Mouse (Mus musculus) left cerebral cortex, postnatal 4 days (tissue): Measurements from ENCODE around the gene Aig1. TPM values are rescaled to one million over a fixed set of nuclear protein-coding genes. Genes with fewer than 3 reads are reported as not detected.

Experiments
- DNase-seq: peaks from one replicate; pipeline ENCODE4 v3.0.0-alpha.2; 2022
- intact Hi-C: fragments of 180-260 bp; cut with DNase I; formaldehyde crosslinking; loops from one replicate; pipeline ENCODE4 v1.15.1; 2025
- total RNA-seq, 2 experiments: library from RNA; stranded (reverse); gene quantifications; 2 replicates each; pipeline ENCODE4 v1.2.3; 2021

Gene Aig1
- total RNA-seq, 2 experiments from 2014 or later = 62.3 to 66.2 TPM

GRCm38 (mm10) chr10:13788057-13788456 is 80.7 kb downstream of the Aig1 start:
- DNase-seq = no peak
- intact Hi-C loops = no loop called here

- no peak for DNase-seq
These were observed 86.0 kb downstream of the Aig1 start for GRCm38 (mm10) chr10:13782774-13783173.

DNA sequence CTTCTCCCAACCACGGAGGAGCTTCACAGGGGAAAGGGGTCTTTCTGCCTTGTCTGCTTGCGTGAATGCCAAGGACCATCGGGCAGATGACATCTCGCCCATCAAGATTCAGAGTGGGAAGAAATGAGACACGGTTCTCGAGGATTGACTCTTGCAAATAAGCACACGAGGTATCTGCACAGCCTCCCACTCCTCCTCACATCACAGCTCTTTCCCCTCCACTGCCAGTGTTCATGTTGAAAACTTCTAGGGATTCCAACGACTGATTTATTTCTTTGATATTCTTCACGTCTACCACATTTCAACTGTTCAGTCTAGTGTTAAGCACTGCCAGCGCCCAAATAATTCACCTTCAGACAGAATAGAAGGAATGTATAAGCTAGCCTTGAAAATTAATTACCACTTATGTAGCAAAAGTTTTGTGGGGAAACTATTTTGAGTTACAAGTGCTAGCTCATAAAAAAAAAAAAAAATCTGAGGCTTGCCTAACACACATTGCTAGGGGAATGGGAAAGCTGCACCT is 86.5 kb downstream of the Aig1 start:
- intact Hi-C loops = no loop called here
- DNase-seq = no peak

More at GRCm38 (mm10) chr10:13782774-13783173, 86.0 kb downstream of the Aig1 start:
- intact Hi-C loops = no loop called here

DNA sequence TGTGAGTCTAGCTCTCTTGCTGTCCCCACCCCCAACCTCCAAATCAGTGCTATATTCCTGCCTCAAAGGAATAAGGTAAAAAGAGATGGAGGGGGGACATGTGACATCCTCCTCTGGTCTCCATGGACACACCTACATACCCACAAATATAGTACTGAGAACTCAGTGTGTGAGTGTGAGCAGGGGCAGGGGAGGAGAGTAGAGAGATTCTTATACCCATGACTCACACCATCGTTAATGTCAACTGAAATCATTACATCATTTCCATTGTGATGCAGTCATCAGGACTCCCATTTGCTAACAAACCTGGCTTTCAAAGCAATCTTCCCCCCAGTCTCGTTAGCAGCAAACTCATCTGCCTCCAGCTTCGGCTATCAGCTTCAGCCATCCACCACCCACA is 92.8 kb downstream of the Aig1 start:
- DNase-seq = no peak
- intact Hi-C loops = no loop called here

DNA sequence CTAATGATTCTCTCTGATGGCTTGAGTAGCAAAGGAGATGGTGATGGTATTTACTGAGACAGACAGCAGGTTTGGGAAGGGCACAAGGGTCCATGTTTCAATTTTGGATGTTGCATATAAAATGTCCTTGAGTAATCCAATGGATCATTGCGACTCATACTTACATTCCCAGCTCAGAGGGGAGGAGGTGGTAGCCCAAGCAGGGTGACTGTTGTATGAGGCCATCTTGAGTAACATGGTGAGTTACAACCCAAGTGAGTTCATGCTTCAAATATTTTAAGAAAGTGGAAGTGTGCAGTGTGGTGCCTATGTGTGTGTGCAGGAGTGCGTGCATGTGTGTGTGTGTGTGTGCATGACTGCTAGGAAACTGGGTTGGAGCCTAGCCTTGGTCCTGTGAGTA is 93.4 kb downstream of the Aig1 start:
- intact Hi-C loops = no loop called here

GRCm38 (mm10) chr10:13774910-13775309 is 93.9 kb downstream of the Aig1 start:
- intact Hi-C loops = no loop called here
- no peak for DNase-seq

More for the DNA sequence above, 93.4 kb downstream of the Aig1 start:
- DNase-seq = no peak

GRCm38 (mm10) chr10:13770720-13771119 is 98.1 kb downstream of the Aig1 start:
- DNase-seq = no peak
- intact Hi-C loops = no loop called here

- no peak for DNase-seq
- intact Hi-C loops = no loop called here
These were observed 99.0 kb downstream of the Aig1 start for GRCm38 (mm10) chr10:13769789-13770188.

DNA sequence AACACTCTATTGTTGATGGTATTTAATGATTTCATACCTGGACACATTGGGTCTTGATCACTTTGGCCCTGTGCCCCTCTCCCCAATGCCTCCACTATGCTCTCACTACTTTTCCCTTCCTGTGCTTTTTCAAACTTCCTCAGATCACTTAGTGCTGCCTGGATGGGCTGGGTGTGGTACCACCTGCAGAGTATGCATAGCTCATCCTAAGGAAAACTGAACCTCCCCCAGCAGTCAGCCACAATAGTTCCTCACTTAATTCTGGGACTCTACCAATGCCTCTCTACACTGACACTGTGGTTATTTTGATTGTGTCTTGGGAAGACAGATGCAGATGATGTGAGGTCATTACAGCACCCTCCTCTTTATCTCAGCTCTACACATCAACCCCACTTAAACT is 99.9 kb downstream of the Aig1 start:
- intact Hi-C loops = no loop called here
- DNase-seq = no peak

GRCm38 (mm10) chr10:13767076-13767475 is 101.7 kb downstream of the Aig1 start:
- intact Hi-C loops = no loop called here

DNA sequence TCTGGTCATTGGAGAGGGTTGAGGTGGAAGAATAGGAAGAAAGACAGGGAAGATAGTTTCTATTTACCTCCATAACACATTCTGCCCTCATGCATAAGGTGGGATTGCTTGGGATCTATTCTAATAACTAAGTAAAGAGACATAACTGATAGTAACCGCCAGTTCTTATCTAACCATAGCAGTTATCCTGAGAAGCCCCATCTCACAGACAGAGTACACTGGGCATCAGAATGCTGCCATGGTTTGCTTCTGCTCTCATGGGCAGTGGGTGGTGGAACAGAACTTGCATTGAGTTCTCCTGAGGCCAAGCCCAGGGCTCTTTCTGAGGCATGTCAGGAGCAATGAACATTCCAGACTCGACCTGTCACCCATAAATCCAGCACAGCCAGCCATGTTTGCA is 105.6 kb downstream of the Aig1 start:
- intact Hi-C loops = no loop called here
- no peak for DNase-seq

More at GRCm38 (mm10) chr10:13767076-13767475, 101.7 kb downstream of the Aig1 start:
- DNase-seq = no peak

GRCm38 (mm10) chr10:13754712-13755111 is 114.1 kb downstream of the Aig1 start:
- intact Hi-C loops = no loop called here
- DNase-seq = no peak

GRCm38 (mm10) chr10:13753777-13754176 is 115.0 kb downstream of the Aig1 start:
- intact Hi-C loops = no loop called here

GRCm38 (mm10) chr10:13739494-13740140 is 129.2 kb downstream of the Aig1 start:
- DNase-seq = peak; percentile 80
- intact Hi-C loops = loop anchor here (10.0 kb wide), 1 partner anchor 225 kb away; the partner anchor contains the start of gene Hivep2

More at GRCm38 (mm10) chr10:13753777-13754176, 115.0 kb downstream of the Aig1 start:
- no peak for DNase-seq

DNA sequence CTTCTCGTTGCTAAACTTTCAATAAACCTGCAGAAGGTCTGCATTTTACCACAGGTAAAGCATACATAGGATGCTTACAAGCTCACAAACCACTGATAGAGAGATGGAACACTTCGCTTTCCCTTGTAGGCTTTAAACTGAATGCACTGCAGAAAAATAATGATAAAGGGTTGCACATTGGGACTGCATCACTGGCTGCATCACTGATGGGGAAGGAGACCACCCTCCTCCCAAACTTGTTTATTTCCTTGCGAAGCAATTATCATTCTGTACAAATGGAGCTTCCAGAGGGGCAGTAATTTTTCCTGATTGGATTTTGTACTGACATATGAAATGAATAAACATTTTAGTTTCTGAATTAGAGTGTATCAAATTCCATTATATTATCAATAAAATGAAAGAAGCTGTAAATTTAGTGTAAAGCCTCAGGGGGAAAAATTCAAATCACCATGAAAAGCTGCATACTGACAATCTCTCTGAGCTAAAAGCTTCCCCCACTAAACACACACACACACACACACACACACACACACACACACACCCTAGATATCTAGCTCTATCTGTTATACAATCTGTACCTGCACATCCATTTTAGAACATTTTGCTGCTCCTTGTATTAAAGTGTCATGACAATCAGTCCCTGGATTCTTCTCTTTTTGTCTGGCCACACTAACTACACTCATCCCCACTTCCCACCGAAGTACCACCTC is 138.6 kb downstream of the Aig1 start:
- intact Hi-C loops = loop anchor here (10.0 kb wide), 1 partner anchor 235 kb away; the partner anchor contains the start of gene Hivep2
- no peak for DNase-seq

DNA sequence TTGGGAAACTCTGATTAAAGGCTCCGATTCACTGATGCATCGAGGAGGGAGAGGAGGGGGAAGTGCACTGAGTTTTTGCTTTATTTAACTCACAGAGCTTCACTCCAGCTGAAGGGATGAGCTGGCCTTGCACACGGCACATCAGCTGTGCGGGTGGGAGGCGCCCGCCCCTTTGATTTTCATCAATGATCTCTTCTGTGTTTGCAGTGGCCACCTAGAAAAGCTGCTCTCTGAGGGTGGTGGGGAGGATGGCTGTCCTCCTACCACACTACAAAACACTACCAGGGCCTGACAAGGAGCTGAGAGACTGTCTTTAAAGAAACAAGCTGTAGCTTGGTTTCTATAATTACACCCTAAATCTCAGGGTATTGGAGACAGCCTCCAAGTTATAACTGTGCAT is 141.1 kb downstream of the Aig1 start:
- no peak for DNase-seq
- intact Hi-C loops = no loop called here

GRCm38 (mm10) chr10:13726206-13726605 is 142.6 kb downstream of the Aig1 start:
- no peak for DNase-seq
- intact Hi-C loops = no loop called here

- no peak for DNase-seq
- intact Hi-C loops = no loop called here
These were observed 143.5 kb downstream of the Aig1 start for GRCm38 (mm10) chr10:13725276-13725675.

DNA sequence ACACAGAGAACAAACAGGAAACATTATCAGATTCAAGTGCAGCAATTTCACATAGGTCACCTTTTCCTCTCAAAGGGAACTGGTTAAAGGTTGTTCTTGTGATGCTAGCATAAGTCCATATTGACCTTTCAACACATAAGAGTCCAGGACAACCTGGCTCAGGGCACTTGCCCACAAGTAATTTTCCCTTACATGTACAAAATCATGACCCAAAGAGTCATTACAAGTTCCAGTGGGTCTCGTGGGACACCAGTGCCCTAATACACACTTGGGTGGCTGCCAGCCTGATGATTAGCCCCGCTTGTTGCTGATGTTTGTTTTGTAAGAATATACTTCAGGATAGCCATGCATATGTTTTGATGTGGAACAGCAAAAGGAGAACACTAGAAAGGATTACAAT is 152.6 kb downstream of the Aig1 start:
- intact Hi-C loops = no loop called here
- peak; percentile 42 for DNase-seq

- DNase-seq = no peak
- intact Hi-C loops = no loop called here
These were observed 153.2 kb downstream of the Aig1 start for GRCm38 (mm10) chr10:13715584-13715983.

DNA sequence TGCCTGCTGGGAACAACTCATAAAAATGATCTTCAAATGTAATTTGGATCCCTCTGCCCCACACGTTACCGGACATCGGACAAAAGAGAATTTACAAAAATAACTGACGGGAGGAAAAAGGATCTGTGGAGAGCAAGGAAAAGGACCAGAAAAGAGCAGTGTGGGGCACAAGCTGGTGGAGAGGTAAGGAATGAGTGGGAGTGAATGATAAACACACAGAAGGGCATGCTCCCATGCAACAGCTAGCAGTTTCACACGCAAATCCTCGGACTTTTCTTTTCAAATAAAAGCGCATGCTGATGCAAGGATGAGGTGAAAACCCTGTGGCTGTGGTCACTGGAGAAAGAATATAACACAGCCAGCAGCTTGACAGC is 153.9 kb downstream of the Aig1 start:
- no peak for DNase-seq
- intact Hi-C loops = no loop called here
